Mouse (Mus musculus) kidney, postnatal 14 days (tissue): Measurements from ENCODE around the gene Mrpl32.

Experiments
- DNase-seq: peaks from one replicate; pipeline ENCODE4 v3.0.0; 2022; ENCODE audit warnings: mixed read lengths

Mrpl32 gene

GRCm38 (mm10) chr13:14612926-14613529 lies at the start of gene Mrpl32, which contains the start of gene Psma2:
Mrpl32 (minus strand) TSS chr13:14613165.
Psma2 (plus strand) TSS chr13:14613240.
- peak; percentile 98 for DNase-seq

DNA sequence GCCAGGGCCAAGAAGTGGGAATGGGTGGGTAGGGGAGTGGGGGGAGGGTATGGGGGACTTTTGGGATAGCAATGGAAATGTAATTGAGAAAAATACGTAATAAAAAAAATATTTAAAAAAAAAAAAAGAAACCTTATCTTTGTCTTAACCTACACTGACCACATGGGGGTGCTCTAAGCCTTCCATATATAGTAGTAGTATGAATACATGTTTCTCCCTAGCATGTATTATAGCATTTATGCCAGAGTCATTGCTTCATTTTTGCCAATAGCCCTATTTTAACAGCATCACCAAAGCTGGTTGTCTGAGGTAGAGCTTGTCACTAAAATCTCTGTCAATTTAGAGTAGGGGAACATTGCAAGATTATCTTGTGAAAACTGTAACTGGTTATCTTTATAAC lies 36.3 kb upstream of the Mrpl32 start:
- no peak for DNase-seq

GRCm38 (mm10) chr13:14639998-14640397 lies 27.0 kb upstream of the Mrpl32 start:
- no peak for DNase-seq

- DNase-seq: peak; percentile 97
Measured at GRCm38 (mm10) chr13:14629726-14630641, 17.0 kb upstream of the Mrpl32 start, which contains the start of gene AW209491. AW209491 (plus strand) TSS chr13:14630154.

DNA sequence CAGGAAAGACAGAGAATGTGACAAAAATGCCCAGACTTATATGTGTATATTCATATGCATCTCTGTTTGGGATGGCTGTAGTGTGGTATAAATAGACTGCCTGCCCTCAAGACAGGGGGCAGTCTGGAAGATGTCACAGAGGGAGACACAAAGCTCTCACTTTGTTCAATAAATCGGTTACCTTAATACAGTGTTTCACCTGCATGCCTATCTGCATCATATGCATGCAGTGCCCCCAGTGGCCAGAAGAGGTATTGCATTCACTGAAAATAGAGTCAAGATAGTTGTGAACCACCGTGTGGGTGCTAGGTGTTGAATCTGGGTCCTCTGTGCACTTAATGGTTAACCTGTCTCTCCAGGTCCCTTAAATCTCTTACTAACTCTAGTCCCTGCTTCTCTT lies 5.8 kb upstream of the Mrpl32 start:
- peak; percentile 72 for DNase-seq

DNA sequence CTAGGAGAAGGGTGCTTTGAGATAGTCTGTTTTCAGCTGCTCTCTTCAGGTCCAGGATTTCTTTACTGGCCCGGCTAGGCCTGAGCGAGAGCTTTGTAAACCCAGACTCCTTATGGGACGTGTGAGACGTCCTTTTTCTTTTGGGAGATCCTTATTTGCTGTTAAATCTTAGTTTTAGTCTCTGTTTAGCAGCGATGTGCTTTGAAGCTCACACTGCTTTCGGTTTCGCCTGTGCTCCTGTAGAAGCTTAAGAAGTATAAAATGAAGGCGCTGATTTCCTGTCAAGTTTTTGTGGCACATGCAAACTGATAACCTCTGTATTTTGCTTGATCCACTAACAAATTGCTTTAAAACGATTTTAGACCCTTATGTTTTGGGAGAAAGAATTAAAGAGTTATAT lies 588 bp upstream of the Mrpl32 start:
- DNase-seq: no peak

DNA sequence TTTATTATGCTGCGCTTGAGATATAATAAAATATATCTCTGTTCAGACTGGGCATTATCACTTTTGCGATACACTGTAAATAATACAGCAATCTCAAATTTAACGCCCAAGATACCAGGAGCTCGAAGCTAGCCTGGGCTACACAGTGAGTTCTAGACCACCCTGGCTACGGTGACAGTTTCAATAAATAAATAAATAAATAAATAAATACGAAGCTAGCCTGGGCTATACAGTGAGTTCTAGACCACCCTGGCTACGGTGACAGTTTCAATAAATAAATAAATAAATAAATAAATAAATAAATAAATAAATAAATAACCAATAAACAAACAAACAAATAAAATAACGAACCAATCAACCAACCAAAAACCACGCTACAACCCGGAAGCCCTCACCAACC lies 502 bp downstream of the Mrpl32 start:
- DNase-seq: no peak

GRCm38 (mm10) chr13:14607616-14608015 lies 5.3 kb downstream of the Mrpl32 start:
- DNase-seq: no peak

- DNase-seq: no peak
Measured at GRCm38 (mm10) chr13:14602744-14603143, 10.2 kb downstream of the Mrpl32 start.

DNA sequence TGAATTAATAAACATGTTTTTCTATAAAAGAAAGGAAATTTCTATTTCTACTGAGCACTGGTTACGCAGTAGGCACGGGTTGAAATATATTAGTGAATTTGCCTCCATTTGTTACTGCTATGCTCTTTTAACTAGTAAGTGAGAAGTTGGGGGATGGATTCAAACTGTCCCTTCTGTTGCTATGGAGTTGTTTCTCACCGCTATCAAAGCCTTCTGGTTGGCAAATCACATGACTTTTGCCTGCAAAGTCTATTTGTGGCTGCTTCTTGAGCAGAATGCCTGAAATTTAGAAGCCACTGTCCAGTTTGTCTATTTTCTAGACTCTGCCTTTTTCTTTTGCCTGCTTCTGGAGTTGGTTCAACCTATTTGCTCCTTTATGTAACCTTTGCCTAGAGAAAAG lies 32.6 kb downstream of the Mrpl32 start:
- DNase-seq: no peak

- DNase-seq: no peak
Measured at GRCm38 (mm10) chr13:14574128-14574527, 38.8 kb downstream of the Mrpl32 start.

DNA sequence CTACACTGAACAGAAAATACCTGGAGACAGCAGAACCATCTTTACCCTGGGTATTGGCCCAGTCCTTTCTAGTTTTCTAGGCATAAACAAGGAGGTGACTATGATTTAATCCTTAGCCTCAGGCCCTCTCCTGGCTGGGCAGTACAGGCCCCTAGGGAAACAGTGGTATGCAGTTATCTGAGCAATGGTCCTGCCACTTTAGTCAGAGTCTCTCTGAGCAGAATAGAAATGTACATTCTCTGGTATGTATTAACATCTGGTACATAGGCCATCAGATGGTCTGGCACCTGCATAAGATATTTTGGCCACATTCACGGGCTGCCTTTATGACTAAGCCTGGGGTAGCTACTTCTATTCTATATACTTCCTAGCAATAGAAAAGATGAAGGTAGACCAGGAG lies 51.6 kb downstream of the Mrpl32 start:
- DNase-seq: no peak
